Mouse (Mus musculus) brain, embryonic 14.5 days (tissue): Measurements from ENCODE around the gene N4bp2l2.

ENCODE experiments used
- CTCF ChIP-seq: fragments of 200-500 bp; IDR thresholded peaks from 2 replicates; pipeline ENCODE4 v1.5.1; 2012; ENCODE audit warnings: inconsistent platforms, mild to moderate bottlenecking, moderate library complexity, borderline replicate concordance; ENCODE audit not compliant: insufficient read depth, insufficient read length; ENCODE audit errors: extremely low read depth
- POLR2A ChIP-seq: fragments of 200-500 bp; IDR thresholded peaks from 2 replicates; pipeline ENCODE4 v1.6.1; 2012; ENCODE audit warnings: mild to moderate bottlenecking, inconsistent platforms, borderline replicate concordance; ENCODE audit not compliant: poor library complexity, insufficient read depth, insufficient read length, severe bottlenecking; ENCODE audit errors: extremely low read depth

GRCm38 (mm10) chr5:150654548-150654947, 11.4 kb downstream of the N4bp2l2 start:
- TF ChIP-seq POLR2A (no peak), CTCF (no peak)
